Mouse (Mus musculus) bone marrow macrophage, adult 2 months (primary cell): ENCODE results near the gene Rere. TPM values are rescaled to one million over a fixed set of nuclear protein-coding genes. Genes with fewer than 3 reads are reported as not detected.

Experiments used
- H3K27ac ChIP-seq: 2 replicates; pipeline ENCODE4 v1.5.1; 2012; ENCODE audit warnings: low read depth, low read length; ENCODE audit not compliant: insufficient read depth
- H3K4me1 ChIP-seq: 2 replicates; pipeline ENCODE4 v1.6.1; 2012; ENCODE audit warnings: low read length; ENCODE audit not compliant: control insufficient read depth, insufficient read depth
- H3K4me3 ChIP-seq: 2 replicates; pipeline ENCODE4 v1.5.1; 2012; ENCODE audit warnings: mild to moderate bottlenecking, low read length, moderate library complexity; ENCODE audit not compliant: insufficient read depth
- CTCF ChIP-seq: IDR thresholded peaks from 2 replicates; pipeline ENCODE4 v1.5.1; 2012; ENCODE audit warnings: low read depth, mild to moderate bottlenecking, low read length, moderate library complexity
- POLR2A ChIP-seq: IDR thresholded peaks from 2 replicates; pipeline ENCODE4 v1.6.1; 2012; ENCODE audit warnings: mild to moderate bottlenecking, low read depth, low read length, borderline replicate concordance
- polyA plus RNA-seq: library from polyadenylated mRNA; stranded (reverse); fragments of >200 nt; gene quantifications from 2 replicates; pipeline ENCODE4 v1.2.4, GENCODE M21; 2012; ENCODE audit not compliant: missing spikeins, insufficient read depth, insufficient read length

Rere gene
- polyA plus RNA-seq, 1 experiment, result 90.2 TPM

DNA sequence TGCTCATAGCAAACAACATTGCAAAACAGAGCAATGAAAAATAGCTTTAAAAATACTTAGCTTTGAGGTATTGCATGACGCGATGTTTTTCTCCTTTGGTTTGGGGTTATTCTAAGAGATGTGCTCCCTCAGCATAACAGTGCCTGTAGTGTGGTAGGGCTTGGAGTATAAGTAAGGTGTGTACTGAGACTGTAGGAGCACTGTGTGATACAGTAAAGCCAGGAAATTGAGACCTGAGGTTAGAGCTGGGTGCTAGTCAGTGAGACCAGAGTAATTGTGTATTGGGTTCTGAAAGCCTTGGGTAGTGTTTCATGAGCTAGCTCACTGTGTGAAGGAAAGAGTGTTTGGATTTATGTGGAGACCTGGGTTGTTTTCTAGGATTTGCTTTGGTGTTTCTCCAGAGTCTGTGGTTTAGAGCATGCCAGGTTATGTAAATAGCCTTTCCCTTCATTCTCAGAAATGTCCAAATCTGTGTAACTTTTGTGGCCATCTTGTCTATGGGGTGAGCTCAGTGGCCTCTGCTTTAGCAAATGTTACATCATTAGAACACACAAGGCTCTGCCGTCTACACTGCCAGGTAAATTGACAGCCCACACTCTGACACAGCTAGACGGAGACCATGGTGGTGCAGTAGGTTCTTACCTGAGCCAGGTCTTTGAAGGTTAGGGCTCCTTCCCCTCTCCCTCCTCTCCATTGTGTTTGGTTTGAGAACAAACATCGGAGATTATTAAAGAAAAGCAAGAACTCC is 152.6 kb downstream of the Rere start:
- TF ChIP-seq POLR2A, result no peak
- no peak for TF ChIP-seq CTCF
- Histone ChIP-seq H3K4me3 (no peak overlapping the region), H3K27ac (no peak overlapping the region), H3K4me1 (peaks cover 10% of the 10 kb centered on the region)

DNA sequence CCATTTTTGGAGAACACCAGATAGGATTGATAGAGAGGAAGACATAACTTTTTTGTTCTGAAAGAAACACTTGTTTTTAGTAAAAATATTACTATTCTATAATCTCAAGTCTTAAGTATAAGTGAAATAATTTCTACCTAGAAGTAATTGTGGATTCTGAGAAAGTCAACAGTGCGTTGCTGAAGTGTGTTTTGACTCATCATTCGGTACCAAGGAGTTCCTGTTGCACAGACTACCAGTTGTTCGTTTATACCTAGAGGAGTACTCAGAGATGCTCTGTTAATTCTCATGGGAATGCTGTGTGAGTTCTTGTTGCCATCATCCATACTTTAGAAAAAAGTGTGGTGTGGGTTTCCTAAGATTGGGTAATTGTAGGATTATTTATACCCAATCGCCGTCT is 154.1 kb downstream of the Rere start:
- Histone ChIP-seq H3K4me3 (no peak overlapping the region), H3K27ac (no peak overlapping the region), H3K4me1 (peaks cover 23% of the 10 kb centered on the region)
- TF ChIP-seq POLR2A (no peak), CTCF (no peak)

DNA sequence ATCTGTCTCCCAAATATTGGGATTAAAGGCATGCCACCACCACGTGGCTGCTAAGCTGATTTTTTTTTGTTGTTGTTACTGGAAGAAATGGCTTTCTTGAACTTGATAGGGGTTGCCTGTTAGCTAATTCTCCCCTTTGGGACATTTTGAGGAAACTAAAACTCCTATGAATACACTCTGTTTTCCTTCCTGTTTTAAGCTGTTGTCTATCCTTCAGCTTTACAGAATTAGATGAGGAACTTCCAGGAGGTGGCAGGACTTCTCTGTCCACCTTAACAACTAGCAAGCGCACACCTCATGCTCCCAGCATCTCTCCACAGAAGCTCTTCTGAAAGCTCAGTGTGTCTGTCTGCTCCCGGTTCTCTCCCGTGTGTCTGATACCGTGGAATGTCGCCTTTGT is 157.2 kb downstream of the Rere start:
- H3K27ac ChIP-seq, result peak overlapping the region; percentile 72
- peaks cover 23% of the 10 kb centered on the region for H3K4me1 ChIP-seq
- no peak overlapping the region for H3K4me3 ChIP-seq
- TF ChIP-seq POLR2A, result no peak
- TF ChIP-seq CTCF, result no peak

DNA sequence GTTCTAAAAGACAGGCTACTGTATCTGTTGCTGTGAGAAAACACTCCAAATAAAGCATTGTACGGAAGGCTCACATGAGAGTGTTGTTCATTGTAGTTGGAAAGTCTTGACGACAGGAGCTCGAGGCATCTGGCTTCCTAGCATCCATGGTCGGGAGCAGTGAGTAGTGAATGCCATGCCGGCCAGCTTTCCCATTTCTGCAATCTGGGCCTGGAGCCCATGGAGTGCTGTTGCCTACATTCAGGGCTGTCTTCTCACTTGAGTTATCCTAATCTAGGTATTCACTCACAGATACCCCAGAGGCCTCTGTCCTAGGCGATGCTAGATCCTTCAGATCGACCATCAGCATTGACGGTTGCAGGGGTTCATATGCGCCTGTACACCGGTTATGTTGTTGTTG is 160.5 kb downstream of the Rere start:
- Histone ChIP-seq H3K27ac (no peak overlapping the region), H3K4me1 (peaks cover 23% of the 10 kb centered on the region), H3K4me3 (no peak overlapping the region)
- TF ChIP-seq CTCF (no peak), POLR2A (no peak)

DNA sequence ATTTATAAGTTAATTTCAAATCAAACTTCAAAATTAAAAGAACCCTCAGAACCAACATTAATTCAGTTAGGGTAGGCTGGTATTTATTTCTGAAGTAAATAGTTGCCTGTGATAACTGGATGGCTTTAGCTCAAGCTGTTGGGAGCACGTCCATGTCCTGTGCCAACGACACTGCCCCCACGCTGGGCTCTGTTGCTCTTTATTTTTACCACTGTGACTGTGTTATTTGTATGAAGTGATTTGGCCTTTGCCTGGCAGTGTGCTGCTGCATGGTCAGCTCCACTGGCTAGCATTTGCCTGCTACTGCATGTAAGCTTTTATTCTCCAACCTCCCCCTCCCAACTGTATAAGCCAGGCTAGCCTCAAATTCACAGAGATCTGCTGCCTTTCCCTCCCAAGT is 162.6 kb downstream of the Rere start:
- peaks cover 18% of the 10 kb centered on the region for H3K4me1 ChIP-seq
- TF ChIP-seq POLR2A (no peak), CTCF (no peak)
- no peak overlapping the region for H3K4me3 ChIP-seq
- no peak overlapping the region for H3K27ac ChIP-seq

DNA sequence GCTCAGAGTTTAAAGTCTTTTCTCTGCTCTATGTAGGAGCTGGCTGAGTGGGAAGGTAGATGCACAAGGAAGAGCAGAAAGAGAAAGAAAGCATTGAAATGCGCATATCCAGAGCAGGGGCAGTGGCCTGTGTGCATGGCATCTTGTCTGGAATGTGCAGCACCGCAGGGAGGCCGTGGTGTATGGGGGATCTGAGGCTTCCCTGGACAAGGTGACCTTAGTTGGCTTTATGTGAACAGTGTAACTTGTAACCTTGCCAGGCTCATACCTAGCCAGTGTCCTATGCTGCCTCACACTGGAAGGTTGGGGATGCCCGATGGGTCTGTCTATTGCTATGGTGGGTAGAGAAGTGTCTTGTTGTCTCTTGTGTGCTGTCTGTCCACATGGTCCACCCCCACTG is 165.2 kb downstream of the Rere start:
- no peak overlapping the region for H3K4me3 ChIP-seq
- H3K4me1 ChIP-seq, result peaks cover 21% of the 10 kb centered on the region
- no peak overlapping the region for H3K27ac ChIP-seq
- TF ChIP-seq CTCF, result no peak
- no peak for TF ChIP-seq POLR2A

DNA sequence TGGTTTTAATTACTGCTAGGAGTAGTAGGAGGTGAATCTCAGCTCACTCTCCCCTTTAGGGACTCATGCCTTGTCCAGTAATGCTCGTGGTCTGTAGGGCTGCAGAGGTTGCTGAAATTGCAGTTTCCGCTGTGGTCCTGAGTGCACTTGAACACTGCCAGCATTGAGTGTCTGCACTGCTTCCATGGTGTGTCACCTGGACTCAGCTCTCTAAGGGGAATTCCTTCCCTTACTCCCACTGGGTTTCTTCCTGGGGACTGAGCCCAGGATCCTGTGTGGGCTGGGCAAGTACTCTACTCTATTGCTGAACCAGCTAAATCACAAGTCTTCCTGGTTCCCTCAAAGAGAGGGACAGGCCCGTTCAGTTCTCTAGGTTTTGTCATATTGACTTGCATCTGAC is 166.1 kb downstream of the Rere start:
- Histone ChIP-seq H3K27ac (no peak overlapping the region), H3K4me3 (no peak overlapping the region), H3K4me1 (peaks cover 21% of the 10 kb centered on the region)
- TF ChIP-seq CTCF, result no peak
- no peak for TF ChIP-seq POLR2A

DNA sequence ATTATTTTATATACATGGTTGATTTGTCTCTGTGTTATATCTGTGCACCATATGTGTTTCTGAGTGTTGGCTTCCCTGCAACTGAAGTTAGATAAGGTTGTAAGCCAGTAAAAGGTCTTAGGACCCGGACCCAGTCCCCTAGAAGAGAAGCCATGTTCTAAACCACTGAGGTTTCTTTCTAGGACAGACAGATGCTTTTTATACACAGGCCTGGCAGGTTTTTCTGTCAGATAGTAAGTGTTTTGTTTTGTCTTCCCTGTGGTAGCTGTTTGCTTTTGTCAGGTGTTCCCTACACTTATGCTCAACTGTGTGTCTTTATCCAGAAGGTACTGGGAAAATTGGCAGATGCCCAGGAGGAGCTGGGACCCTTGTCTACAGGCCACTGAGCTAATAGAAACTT is 167.0 kb downstream of the Rere start:
- TF ChIP-seq CTCF, result no peak
- no peak for TF ChIP-seq POLR2A

DNA sequence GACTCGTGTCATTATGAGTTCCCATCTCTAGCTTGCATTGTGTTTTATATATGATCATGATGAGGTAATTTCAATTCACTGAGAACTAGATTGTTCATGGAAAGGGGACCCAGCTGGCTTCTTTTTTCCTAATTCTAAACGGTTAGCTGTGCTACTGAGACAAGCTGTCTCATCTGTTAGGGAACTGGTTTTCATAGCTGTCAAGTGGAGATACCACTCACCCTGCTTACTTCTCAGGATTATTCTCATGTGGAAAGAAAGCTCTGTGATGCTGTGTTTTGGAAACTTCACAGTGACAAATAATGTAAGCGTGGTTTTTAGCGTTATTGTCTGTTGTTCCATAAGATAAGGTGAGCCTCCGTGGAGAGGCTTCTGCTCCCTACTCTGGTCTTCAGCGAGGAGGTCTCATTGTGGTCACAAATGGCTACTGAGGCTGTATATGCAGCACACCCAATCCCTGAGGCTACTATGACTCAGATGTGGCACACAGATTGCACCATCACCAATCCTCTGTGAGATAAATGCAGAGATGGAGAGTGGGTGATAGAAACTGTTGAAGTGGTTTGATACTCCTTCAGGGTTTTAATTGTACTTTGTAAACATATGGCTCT is 168.7 kb downstream of the Rere start:
- Histone ChIP-seq H3K4me3 (no peak overlapping the region), H3K27ac (no peak overlapping the region), H3K4me1 (peaks cover 21% of the 10 kb centered on the region)
- TF ChIP-seq CTCF (no peak), POLR2A (no peak)

More for the DNA sequence above, 167.0 kb downstream of the Rere start:
- H3K4me1 ChIP-seq, result peaks cover 21% of the 10 kb centered on the region
- no peak overlapping the region for H3K27ac ChIP-seq
- no peak overlapping the region for H3K4me3 ChIP-seq

DNA sequence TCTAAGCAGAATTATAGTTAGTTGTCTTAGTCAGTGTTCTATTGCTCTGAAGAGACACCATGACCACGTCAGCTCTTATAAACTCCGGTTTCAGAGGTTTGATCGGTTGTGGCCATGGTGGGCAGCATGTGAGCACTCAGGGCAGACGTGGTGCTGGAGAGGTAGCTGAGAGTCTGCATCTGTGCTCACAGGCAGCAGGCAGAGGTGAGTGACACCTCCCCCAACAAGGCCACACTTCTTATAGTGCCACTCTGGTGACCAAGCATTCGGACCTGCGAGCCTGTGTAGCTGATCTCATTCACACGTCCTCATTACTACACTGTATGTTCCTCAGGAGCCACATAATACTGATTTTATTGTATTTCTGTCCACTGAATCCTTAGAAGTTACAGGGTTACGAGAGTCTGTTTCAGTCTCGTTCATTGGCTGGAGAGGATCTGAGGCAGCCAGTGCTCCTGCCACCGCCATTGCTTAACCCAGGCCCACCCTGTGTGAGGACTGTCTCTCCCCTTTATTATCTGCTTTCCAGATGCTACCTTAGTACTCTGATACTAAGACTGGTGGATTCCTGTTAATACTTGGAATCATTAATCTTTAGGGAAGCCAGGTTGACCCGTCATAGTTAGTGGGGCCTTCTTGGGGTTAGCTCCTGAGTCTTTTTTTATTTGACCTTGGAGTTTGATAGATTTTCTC is 170.9 kb downstream of the Rere start:
- Histone ChIP-seq H3K27ac (no peak overlapping the region), H3K4me3 (no peak overlapping the region), H3K4me1 (peaks cover 21% of the 10 kb centered on the region)
- TF ChIP-seq CTCF (no peak), POLR2A (no peak)
